Mouse (Mus musculus): ENCODE measurements around the gene Ckm. TPM values are rescaled to one million over a fixed set of nuclear protein-coding genes. Genes with fewer than 3 reads are reported as not detected.

Ckm gene
- total and polyA plus RNA-seq, 2 experiments from 2014 or later, result 0.48 TPM; not detected in 1

DNA sequence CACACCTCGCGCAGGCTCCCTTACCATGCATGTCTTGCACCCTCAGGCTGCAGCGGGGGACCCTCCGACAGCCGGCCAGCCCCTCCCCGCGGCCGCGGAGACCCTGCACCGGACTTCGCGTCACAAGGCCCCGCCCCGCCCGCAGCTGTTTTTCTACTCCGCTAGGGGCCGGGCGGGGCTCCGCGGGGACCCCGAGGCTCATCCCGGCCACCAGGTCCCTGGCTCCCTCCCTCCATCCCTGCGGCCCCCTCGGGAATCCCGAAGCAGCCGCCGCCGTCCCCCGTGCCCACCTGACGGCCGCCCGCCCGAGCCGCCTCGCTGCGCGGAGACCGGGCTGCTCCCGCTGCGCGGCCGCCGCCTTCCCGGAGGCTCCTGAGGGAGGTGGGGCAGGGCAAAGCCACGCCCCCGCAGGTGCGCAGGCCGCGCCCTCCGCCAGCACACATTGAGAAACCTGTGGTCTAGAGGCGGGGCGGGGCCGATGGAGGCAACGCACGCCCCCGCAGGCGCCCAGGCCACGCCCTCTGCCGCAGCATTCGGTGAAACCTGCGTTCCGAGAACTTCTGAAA lies 762 bp upstream of the Ckm start, which contains the start of gene Klc3:
TSS of gene Klc3 (minus strand) at position 374 of the 566 bp plus-strand sequence.
- Histone ChIP-seq H3K9ac (peak within 1 kb of the TSS; percentile 44), H3K36me3 (ENCODE audit: insufficient read depth) (no peaks in the 10 kb centered on the region), H3K4me2 (ENCODE audit: low read depth) (peak within 1 kb of the TSS; percentile 89), H3K4me3 (ENCODE audit: low read depth, low read length) (peak within 1 kb of the TSS; percentile 46), H3K9me3 (ENCODE audit: low read length) (no peaks in the 10 kb centered on the region), H3K27ac (ENCODE audit: low read depth, low read length) (no peak within 1 kb of the TSS), H3K4me1 (ENCODE audit: insufficient read depth) (no peaks in the 10 kb centered on the region), H3K27me3 (ENCODE audit: insufficient read depth, low read length) (peaks cover 33% of the 10 kb centered on the region)
- 2% methylated on average over 59 of the region's 62 CpGs for WGBS
- no peak for TF ChIP-seq CTCF (IDR thresholded peaks at IDR 0.05; ENCODE audit: low read depth)
- ATAC-seq (no peak), DNase-seq (no peak)

DNA sequence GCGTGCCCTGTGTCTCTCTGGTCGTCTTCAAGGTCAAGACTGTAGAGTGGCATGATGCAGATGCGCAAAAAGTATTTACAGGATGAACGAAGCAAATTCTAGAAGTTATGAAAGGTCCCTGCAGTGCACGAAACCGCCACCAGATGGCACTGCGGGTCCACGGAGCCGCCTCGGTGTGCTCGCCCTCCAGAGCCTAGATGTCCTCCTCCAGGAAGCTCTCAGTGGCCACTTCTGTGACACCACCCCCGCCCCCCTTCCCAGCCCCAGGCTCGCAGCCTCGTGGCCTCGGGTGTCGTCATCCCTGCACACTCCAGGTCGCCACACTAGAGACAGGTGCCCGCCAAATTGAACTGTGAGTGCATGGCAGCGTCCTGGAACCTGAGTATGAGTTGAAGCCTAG lies 841 bp downstream of the Ckm start:
- 3% methylated on average over 19 of the region's 19 CpGs for WGBS
- no peak overlapping the region for H3K27ac ChIP-seq (ENCODE audit: low read depth, low read length)
- H3K9ac ChIP-seq, result no peak overlapping the region
- DNase-seq (peak; percentile 90), ATAC-seq (peak; percentile 80)
- no peak overlapping the region for H3K4me3 ChIP-seq (ENCODE audit: low read depth, low read length)
- H3K4me1 ChIP-seq (ENCODE audit: insufficient read depth), result no peaks in the 10 kb centered on the region
- H3K27me3 ChIP-seq (ENCODE audit: insufficient read depth, low read length), result peaks cover 33% of the 10 kb centered on the region
- no peaks in the 10 kb centered on the region for H3K36me3 ChIP-seq (ENCODE audit: insufficient read depth)
- no peaks in the 10 kb centered on the region for H3K9me3 ChIP-seq (ENCODE audit: low read length)
- peak overlapping the region; percentile 32 for H3K4me2 ChIP-seq (ENCODE audit: low read depth)
- TF ChIP-seq CTCF (IDR thresholded peaks at IDR 0.05; ENCODE audit: low read depth), result peak; percentile 95

DNA sequence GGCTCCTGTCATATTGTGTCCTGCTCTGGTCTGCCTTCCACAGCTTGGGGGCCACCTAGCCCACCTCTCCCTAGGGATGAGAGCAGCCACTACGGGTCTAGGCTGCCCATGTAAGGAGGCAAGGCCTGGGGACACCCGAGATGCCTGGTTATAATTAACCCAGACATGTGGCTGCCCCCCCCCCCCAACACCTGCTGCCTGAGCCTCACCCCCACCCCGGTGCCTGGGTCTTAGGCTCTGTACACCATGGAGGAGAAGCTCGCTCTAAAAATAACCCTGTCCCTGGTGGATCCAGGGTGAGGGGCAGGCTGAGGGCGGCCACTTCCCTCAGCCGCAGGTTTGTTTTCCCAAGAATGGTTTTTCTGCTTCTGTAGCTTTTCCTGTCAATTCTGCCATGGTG lies 5.2 kb downstream of the Ckm start:
- peaks cover 8% of the 10 kb centered on the region; the same call in 1 of the 2 replicates for H3K27me3 ChIP-seq (ENCODE audit: insufficient read depth, low read length)
- no peak overlapping the region for H3K4me3 ChIP-seq (ENCODE audit: low read depth, low read length)
- no peak overlapping the region for H3K9ac ChIP-seq
- no peak overlapping the region for H3K4me2 ChIP-seq (ENCODE audit: low read depth)
- H3K9me3 ChIP-seq (ENCODE audit: low read length), result peaks cover 6% of the 10 kb centered on the region; the same call in 1 of the 2 replicates
- no peaks in the 10 kb centered on the region for H3K4me1 ChIP-seq (ENCODE audit: insufficient read depth)
- H3K36me3 ChIP-seq (ENCODE audit: insufficient read depth), result no peaks in the 10 kb centered on the region
- 67% methylated on average over 6 of the region's 6 CpGs for WGBS
- H3K27ac ChIP-seq (ENCODE audit: low read depth, low read length), result no peak overlapping the region
- no peak for DNase-seq
- no peak for ATAC-seq
- no peak for TF ChIP-seq CTCF (IDR thresholded peaks at IDR 0.05; ENCODE audit: low read depth)

DNA sequence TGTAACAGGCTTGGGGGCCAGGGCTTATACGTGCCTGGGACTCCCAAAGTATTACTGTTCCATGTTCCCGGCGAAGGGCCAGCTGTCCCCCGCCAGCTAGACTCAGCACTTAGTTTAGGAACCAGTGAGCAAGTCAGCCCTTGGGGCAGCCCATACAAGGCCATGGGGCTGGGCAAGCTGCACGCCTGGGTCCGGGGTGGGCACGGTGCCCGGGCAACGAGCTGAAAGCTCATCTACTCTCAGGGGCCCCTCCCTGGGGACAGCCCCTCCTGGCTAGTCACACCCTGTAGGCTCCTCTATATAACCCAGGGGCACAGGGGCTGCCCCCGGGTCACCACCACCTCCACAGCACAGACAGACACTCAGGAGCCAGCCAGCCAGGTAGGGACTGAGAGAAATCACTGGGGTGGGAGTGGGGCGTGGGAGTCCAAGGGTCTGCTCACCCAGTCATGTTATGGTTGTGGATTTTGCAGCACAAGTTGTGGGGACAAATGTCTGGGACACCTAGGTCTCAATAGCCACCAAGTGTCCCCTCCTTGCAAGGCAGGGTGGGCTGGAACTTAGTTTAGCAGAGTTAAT lies 6.3 kb downstream of the Ckm start:
- no peak overlapping the region for H3K4me3 ChIP-seq (ENCODE audit: low read depth, low read length)
- H3K9ac ChIP-seq, result no peak overlapping the region
- DNase-seq, result no peak
- TF ChIP-seq CTCF (IDR thresholded peaks at IDR 0.05; ENCODE audit: low read depth), result no peak
- no peaks in the 10 kb centered on the region for H3K36me3 ChIP-seq (ENCODE audit: insufficient read depth)
- H3K27ac ChIP-seq (ENCODE audit: low read depth, low read length), result no peak overlapping the region
- no peaks in the 10 kb centered on the region for H3K4me1 ChIP-seq (ENCODE audit: insufficient read depth)
- no peak for ATAC-seq
- H3K27me3 ChIP-seq (ENCODE audit: insufficient read depth, low read length), result peaks cover 3% of the 10 kb centered on the region; the same call in 1 of the 2 replicates
- no peak overlapping the region for H3K4me2 ChIP-seq (ENCODE audit: low read depth)
- peaks cover 6% of the 10 kb centered on the region; the same call in 1 of the 2 replicates for H3K9me3 ChIP-seq (ENCODE audit: low read length)
- WGBS, result 73% methylated on average over 11 of the region's 11 CpGs

DNA sequence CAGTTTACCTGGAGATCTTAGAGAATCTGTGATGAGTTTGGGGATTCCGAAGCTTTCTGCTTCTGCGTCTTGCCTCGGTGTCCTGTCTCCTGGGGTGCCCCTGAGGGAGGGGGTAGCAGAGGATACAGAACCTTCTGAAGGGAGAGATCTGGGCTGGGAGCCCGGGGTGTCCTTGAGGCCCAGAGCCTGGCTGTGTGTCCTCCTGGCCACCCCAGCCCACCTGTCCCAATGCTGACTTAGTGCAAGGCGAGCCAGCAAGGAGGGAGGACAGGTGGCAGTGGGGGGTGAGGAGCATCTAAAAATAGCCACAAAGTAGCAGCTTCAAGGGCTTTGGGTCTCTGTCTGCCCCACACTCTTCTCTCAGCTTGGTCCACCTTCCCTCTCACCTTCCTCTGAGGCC lies 7.2 kb downstream of the Ckm start:
- 77% methylated on average over 5 of the region's 5 CpGs for WGBS
- no peak for ATAC-seq

DNA sequence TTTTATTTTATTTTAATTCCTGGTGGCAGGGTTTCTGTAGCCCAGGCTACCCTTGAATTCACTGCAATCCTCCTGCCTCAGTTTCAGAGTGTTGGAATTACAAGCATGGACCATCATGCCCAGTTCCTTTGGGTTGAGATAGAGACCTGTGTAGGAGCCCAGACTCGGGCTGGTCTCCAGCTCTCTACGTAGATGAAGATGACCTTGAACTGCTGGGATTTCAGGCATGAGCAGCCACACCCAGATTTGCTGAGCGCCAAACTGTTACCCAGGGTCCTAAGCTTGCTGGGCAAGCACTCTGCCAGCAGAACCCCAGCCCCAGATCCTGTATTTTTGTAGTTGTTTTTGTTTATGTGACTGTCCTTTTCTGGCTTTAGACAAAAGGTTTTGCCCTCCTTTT lies 8.9 kb downstream of the Ckm start:
- no peaks in the 10 kb centered on the region for H3K4me1 ChIP-seq (ENCODE audit: insufficient read depth)
- H3K4me2 ChIP-seq (ENCODE audit: low read depth), result no peak overlapping the region
- no peak overlapping the region for H3K27ac ChIP-seq (ENCODE audit: low read depth, low read length)
- H3K4me3 ChIP-seq (ENCODE audit: low read depth, low read length), result no peak overlapping the region
- DNase-seq (no peak), ATAC-seq (no peak)
- no peaks in the 10 kb centered on the region for H3K27me3 ChIP-seq (ENCODE audit: insufficient read depth, low read length)
- H3K9me3 ChIP-seq (ENCODE audit: low read length), result peaks cover 6% of the 10 kb centered on the region; the same call in 1 of the 2 replicates
- TF ChIP-seq CTCF (IDR thresholded peaks at IDR 0.05; ENCODE audit: low read depth), result no peak
- no peaks in the 10 kb centered on the region for H3K36me3 ChIP-seq (ENCODE audit: insufficient read depth)
- H3K9ac ChIP-seq, result no peak overlapping the region
- 92% methylated on average over 3 of the region's 3 CpGs for WGBS

More for the DNA sequence above, 7.2 kb downstream of the Ckm start:
- H3K36me3 ChIP-seq (ENCODE audit: insufficient read depth), result no peaks in the 10 kb centered on the region
- H3K4me1 ChIP-seq (ENCODE audit: insufficient read depth), result no peaks in the 10 kb centered on the region
- no peaks in the 10 kb centered on the region for H3K27me3 ChIP-seq (ENCODE audit: insufficient read depth, low read length)
- no peak overlapping the region for H3K27ac ChIP-seq (ENCODE audit: low read depth, low read length)
- H3K4me3 ChIP-seq (ENCODE audit: low read depth, low read length), result no peak overlapping the region
- DNase-seq, result no peak
- no peak overlapping the region for H3K4me2 ChIP-seq (ENCODE audit: low read depth)
- no peak for TF ChIP-seq CTCF (IDR thresholded peaks at IDR 0.05; ENCODE audit: low read depth)
- H3K9ac ChIP-seq, result no peak overlapping the region
- H3K9me3 ChIP-seq (ENCODE audit: low read length), result peaks cover 6% of the 10 kb centered on the region; the same call in 1 of the 2 replicates

DNA sequence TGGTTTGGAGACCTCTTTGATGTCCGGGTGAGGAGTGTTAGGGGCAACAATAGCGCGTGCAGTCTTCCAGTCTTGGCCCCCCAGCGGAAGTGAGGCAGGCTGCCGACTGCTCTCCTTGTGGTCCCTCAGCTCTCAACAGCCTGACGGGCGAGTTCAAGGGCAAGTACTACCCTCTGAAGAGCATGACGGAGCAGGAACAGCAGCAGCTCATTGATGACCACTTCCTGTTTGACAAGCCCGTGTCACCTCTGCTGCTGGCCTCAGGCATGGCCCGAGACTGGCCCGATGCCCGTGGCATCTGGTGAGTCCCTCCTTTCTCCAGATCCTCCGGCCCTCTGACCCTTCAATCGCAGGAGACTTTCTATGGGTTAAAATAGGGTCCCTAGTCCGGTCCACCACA lies 12.0 kb downstream of the Ckm start:
- 80% methylated on average over 15 of the region's 15 CpGs for WGBS
- ATAC-seq, result no peak

More for the DNA sequence above, 12.0 kb downstream of the Ckm start:
- Histone ChIP-seq H3K27ac (ENCODE audit: low read depth, low read length) (no peak overlapping the region), H3K9me3 (ENCODE audit: low read length) (peaks cover 6% of the 10 kb centered on the region; the same call in 1 of the 2 replicates), H3K27me3 (ENCODE audit: insufficient read depth, low read length) (peaks cover 22% of the 10 kb centered on the region), H3K36me3 (ENCODE audit: insufficient read depth) (no peaks in the 10 kb centered on the region), H3K4me1 (ENCODE audit: insufficient read depth) (no peaks in the 10 kb centered on the region), H3K4me3 (ENCODE audit: low read depth, low read length) (no peak overlapping the region), H3K4me2 (ENCODE audit: low read depth) (no peak overlapping the region), H3K9ac (no peak overlapping the region)
- DNase-seq, result no peak
- TF ChIP-seq CTCF (IDR thresholded peaks at IDR 0.05; ENCODE audit: low read depth), result no peak
